Mouse (Mus musculus): Measurements from ENCODE around the gene Chkb. TPM values are rescaled to one million over a fixed set of nuclear protein-coding genes. Genes with fewer than 3 reads are reported as not detected.

Chkb gene
- polyA plus RNA-seq (2012), result 157 and 209 TPM in 2 replicates

DNA sequence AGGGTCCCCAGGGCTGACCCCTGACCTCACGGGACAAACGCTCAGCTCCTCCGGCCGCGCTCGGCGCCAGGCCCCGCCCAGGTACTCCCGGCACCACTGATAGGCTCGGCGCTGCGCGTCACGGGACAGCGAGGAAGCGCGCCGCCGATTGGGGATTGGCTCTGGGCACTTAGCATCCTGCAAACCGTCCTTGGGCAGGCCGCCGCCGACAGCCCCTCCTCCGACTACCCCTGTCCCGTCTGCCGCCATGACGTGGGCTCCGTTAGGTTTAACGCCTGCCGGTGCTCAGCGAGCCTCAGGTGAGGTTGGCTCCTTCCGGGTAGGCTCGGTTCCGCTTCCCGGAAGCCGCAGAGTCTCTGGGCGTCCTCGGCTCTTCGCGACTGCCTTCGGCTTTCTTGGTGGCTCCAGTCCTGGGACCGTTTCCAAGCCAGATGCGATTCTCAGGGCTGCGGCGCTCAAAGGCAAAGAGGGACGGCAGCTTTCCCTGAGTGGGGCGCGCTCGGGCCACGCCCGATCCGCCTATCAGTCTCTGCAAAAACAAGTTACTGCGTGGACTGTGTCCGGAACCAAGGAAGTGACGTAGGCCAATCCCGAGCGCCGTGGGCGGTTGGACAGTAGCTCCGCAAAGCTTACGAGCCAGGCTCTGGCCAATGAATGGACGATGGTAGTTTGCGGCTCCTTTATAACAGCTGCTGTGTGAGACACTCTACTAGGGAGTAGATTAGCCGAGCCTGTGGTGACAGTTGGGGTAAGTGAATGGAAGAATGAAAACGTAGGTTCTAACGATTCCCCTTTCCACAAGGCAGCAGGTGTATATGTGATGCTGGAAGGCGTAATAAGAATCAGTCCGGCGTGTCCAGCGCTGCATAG lies at the start of gene Chkb, which contains the start of the genes C730034F03Rik and Gm44502:
Chkb (minus strand) TSS at position 557 of the 870 bp plus-strand sequence.
C730034F03Rik (plus strand) TSS at position 238 of the 870 bp plus-strand sequence.
Gm44502 (minus strand) TSS at position 345 of the 870 bp plus-strand sequence.

DNA sequence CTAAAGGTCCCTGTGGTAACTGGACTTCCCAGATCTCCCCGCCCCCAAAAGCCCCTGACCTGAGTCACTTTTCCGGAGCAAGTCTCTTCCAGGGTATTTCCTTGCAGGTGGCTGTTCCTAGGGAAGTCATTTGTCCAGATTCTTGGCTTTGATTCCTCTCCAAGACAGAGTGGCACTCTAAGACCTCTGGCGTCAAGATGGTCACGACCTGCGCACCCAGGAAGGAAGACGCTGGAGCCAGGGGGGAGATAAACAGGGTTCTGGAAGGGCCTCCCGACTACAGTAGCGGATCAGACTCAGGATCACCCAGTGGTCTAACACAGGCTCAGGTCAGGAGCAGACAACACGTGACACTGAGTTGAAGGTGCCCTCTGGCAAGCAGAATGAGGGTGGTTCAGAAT lies 47.4 kb upstream of the Chkb start, which contains the start of gene Arsa:
Arsa (minus strand) TSS at position 335 of the 401 bp plus-strand sequence.

DNA sequence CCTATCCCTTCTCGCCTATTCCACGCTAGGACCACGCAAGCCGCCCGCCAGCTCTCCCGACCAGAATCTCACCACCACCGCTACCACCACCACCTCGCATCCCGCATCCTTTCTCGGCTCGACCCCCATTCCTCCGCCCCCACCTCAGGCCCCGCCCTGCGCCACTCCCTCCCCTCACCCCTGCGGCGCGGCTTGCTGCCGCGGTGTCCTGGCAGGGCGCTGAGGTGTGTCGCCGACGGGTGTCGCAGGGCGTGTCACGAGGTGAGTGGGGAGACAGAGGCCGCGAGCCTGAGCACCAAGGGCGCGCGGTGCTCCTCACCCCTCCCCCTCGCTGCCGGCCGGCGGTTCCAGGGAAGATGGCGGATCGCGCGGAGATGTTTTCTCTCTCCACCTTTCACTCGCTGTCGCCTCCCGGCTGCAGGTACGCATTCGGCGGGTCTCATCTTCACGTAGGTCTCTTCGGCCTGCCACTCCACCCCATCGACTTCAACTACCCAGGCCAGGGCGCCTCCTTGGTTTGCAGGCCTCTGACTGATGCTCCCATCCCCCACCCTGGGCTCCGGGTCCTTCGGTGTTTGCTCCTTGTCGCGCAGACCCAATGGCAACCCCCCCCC lies 24.3 kb upstream of the Chkb start, which contains the start of gene Mapk8ip2:
Mapk8ip2 (plus strand) TSS at position 49 of the 614 bp plus-strand sequence.

DNA sequence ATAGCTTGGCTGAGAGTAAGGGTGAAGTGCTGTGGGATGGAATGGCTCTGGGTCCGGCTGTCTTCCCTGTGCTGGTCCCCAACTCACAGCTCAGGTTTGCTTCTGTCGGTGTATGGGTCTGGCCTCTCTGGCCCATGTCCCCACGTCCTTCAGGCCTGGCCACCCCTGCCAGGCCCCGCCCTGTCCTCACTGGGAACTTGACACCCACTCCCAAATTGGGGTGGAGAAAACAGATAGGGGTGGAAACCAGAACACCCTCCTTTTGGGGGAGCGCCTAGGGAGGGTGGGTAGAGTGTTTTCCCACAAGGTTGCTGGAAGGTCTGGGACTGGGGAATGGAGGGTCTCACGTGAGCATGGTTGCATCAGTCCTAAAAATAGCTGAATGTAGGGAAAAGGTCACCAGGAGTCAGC lies 4.0 kb downstream of the Chkb start, which contains the start of gene Cpt1b:
Cpt1b (minus strand) TSS at position 153 of the 411 bp plus-strand sequence.

DNA sequence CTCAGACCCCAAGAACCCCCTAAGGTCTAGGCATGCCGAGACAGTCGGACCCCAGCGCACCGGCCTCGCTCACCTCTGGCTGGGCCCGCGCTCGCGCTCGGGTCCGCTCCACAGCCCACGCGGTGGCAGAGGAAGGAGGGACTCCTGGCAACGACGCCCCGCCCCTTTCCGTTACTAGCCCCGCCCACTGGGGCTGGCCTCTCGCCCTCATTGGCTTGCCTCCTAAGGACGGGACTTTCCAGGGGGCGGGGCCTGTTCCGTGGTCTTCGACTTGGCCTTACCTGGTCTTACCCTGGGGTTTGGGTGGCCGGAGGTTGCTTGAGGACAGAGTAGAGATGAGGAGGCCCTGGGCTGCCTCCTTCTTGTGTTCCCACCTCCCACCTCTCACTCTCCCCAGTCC lies 19.6 kb downstream of the Chkb start, which contains the start of gene Syce3:
Syce3 (minus strand) TSS at position 386 of the 400 bp plus-strand sequence.

DNA sequence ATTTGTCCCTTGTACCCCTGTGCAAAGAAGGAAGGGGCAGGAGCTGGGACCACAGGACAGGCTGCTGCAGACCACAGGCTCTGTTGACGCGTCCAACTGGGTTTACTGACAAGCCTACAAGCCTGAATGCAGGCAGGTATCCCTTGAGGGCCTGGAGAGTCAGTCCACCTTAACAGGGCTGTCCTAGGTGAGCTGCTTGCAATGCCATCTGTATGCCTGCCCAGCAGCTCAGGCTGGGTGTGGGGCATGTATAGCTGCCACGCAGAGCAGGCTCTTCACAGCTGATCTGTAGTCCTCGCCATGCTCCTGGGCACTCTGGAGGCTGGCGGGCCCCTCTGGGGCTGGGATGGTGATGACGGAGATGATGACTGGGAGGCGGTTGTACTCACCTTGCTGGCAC lies 45.1 kb downstream of the Chkb start, which contains the start of gene Klhdc7b:
Klhdc7b (plus strand) TSS at position 301 of the 400 bp plus-strand sequence.

DNA sequence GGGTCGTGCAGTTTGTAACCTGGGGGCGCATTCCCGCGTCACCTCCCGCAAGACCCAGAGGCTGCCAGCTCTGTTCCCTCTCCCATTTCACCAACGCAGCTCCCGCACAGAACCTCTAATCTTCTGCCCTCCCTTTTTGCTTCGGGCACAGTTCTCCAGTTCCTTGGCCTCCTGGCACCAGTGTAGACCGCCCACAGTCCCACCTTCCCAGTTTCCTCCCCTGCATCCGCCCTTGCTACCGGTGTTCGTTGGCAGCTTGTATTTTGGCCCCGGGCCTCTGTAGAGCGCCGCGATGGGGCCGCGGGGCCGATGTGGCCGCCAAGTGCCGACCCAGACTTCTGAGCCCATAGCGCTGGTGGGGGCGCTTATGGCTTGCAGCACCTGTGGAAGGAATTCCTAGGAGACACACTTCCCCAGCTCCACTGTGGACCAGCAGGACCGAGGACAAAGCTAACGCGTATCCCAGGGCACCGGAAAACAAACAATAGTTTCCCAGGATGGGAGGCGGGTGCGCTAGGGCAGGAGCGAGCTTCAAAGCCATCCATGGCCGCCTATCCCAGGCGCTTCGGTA lies 50.8 kb downstream of the Chkb start, which contains the start of gene Odf3b:
Odf3b (minus strand) TSS at position 452 of the 571 bp plus-strand sequence.

DNA sequence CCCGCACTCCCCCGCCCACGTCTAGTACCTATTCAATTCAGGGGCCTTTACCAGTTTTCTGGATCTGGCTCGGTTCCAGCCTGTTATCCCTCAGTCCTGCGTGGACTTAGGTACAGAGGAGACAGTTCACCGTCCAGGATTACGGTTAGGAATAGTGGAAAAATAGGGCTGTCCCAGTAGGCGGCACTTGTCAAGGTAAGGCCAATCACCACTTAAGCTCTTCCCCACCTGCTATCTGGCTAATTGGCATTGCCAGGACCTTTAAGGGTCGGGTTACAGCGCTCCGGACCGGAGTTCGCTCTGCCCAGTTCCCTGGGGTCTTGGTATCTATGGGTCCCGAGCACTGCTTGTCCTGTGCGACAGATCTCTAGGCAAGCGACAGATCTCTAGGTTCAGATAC lies 52.8 kb downstream of the Chkb start, which contains the start of gene Tymp:
Tymp (minus strand) TSS at position 83 of the 400 bp plus-strand sequence.

Other genes starting within 250 kb of the Chkb start
- gene Plxnb2, start 249.1 kb downstream of the Chkb start, polyA plus RNA-seq (2012), result 38.5 and 40.7 TPM in 2 replicates
- 10.1 and 11.8 TPM in 2 replicates for gene Dennd6b, start 233.4 kb downstream of the Chkb start, polyA plus RNA-seq (2012)
- gene Ppp6r2, start 218.4 kb downstream of the Chkb start, polyA plus RNA-seq (2012), result 47.6 and 60.3 TPM in 2 replicates
- 172 and 230 TPM in 2 replicates for gene Sbf1, start 114.6 kb downstream of the Chkb start, polyA plus RNA-seq (2012)
- not detected in 2 replicates for gene Adm2, start 107.2 kb downstream of the Chkb start, polyA plus RNA-seq (2012)
- gene Miox, start 95.5 kb downstream of the Chkb start, polyA plus RNA-seq (2012), result not detected in 2 replicates
- gene Lmf2, start 74.2 kb downstream of the Chkb start, polyA plus RNA-seq (2012), result 139 and 151 TPM in 2 replicates
- 63.0 and 78.6 TPM in 2 replicates for gene Ncaph2, start 74.2 kb downstream of the Chkb start, polyA plus RNA-seq (2012)
- gene Sco2, start 56.1 kb downstream of the Chkb start, polyA plus RNA-seq (2012), result 75.8 and 81.4 TPM in 2 replicates
- 1.4 and 1.6 TPM in 2 replicates for gene Tymp, start 52.9 kb downstream of the Chkb start, polyA plus RNA-seq (2012)
- 24.7 and 38.6 TPM in 2 replicates for gene Odf3b, start 50.6 kb downstream of the Chkb start, polyA plus RNA-seq (2012)
- gene Klhdc7b, start 45.0 kb downstream of the Chkb start, polyA plus RNA-seq (2012), result 0.06 and 0.18 TPM in 2 replicates
- not detected in 2 replicates for gene Syce3, start 19.4 kb downstream of the Chkb start, polyA plus RNA-seq (2012)
- 2.2 and 2.7 TPM in 2 replicates for gene Cpt1b, start 4.0 kb downstream of the Chkb start, polyA plus RNA-seq (2012)
- 0.07 TPM in 1 of 2 replicates, not detected in the other for gene C730034F03Rik, start 319 bp downstream of the Chkb start, polyA plus RNA-seq (2012)
- gene Gm44502, start 212 bp downstream of the Chkb start, polyA plus RNA-seq (2012), result 1.2 and 2.2 TPM in 2 replicates
- gene Mapk8ip2, start 24.0 kb upstream of the Chkb start, polyA plus RNA-seq (2012), result 0.01 TPM in 1 of 2 replicates, not detected in the other
- gene Arsa, start 47.5 kb upstream of the Chkb start, polyA plus RNA-seq (2012), result 51.0 and 62.2 TPM in 2 replicates
- 34.8 and 56.1 TPM in 2 replicates for gene Shank3, start 69.7 kb upstream of the Chkb start, polyA plus RNA-seq (2012)
- 0.15 and 0.39 TPM in 2 replicates for gene Acr, start 138.4 kb upstream of the Chkb start, polyA plus RNA-seq (2012)
- 14.4 and 21.8 TPM in 2 replicates for gene Rabl2, start 162.0 kb upstream of the Chkb start, polyA plus RNA-seq (2012)

All from megakaryocyte-erythroid progenitor cell, adult 5 weeks (primary cell).